Mouse (Mus musculus) cerebellum, adult 2 months (tissue): ENCODE data around the gene Atp5b.

Experiments
- CTCF ChIP-seq: fragments of 200-500 bp; IDR thresholded peaks from 2 replicates; pipeline ENCODE4 v1.5.1; 2011; ENCODE audit warnings: low read depth, mild to moderate bottlenecking, control low read depth, low read length, moderate library complexity, borderline replicate concordance; ENCODE audit not compliant: insufficient read depth
- POLR2A ChIP-seq: fragments of 200-500 bp; IDR thresholded peaks from 2 replicates; pipeline ENCODE4 v1.6.1; 2011; ENCODE audit warnings: low read length, control low read depth, borderline replicate concordance; ENCODE audit not compliant: insufficient read depth

- no peak for TF ChIP-seq POLR2A
- no peak for TF ChIP-seq CTCF
Observed at GRCm38 (mm10) chr10:128040293-128040692, 42.8 kb upstream of the Atp5b start.
